Mouse (Mus musculus) midbrain, embryonic 15.5 days (tissue): ENCODE measurements around the gene Plekhj1. TPM values are rescaled to one million over a fixed set of nuclear protein-coding genes. Genes with fewer than 3 reads are reported as not detected.

Experiments used
- ATAC-seq: fragments of 200-750 bp; cut with Nextera tagmentation; replicated peaks from 2 replicates; pipeline ENCODE4 v1.8.0; 2017; ENCODE audit warnings: moderate TSS enrichment
- H3K27ac ChIP-seq: fragments of 300-500 bp; sonication (generic); 2 replicates; pipeline ENCODE4 v1.5.1; 2015; ENCODE audit warnings: mild to moderate bottlenecking, inconsistent platforms
- H3K27me3 ChIP-seq: fragments of 300-500 bp; sonication (generic); replicated peaks from 2 replicates; pipeline ENCODE4 v1.6.1; 2015; ENCODE audit warnings: inconsistent platforms
- H3K36me3 ChIP-seq: fragments of 300-500 bp; sonication (generic); replicated peaks from 2 replicates; pipeline ENCODE4 v1.6.1; 2015; ENCODE audit warnings: inconsistent platforms
- H3K4me1 ChIP-seq: fragments of 300-500 bp; sonication (generic); 2 replicates; pipeline ENCODE4 v1.6.1; 2015; ENCODE audit warnings: inconsistent platforms
- H3K4me2 ChIP-seq: fragments of 300-500 bp; sonication (generic); 2 replicates; pipeline ENCODE4 v1.6.1; 2015; ENCODE audit warnings: inconsistent platforms, mild to moderate bottlenecking, moderate library complexity
- H3K4me3 ChIP-seq: fragments of 300-500 bp; sonication (generic); 2 replicates; pipeline ENCODE4 v1.5.1; 2015; ENCODE audit warnings: mild to moderate bottlenecking, inconsistent platforms
- H3K9ac ChIP-seq: fragments of 300-500 bp; sonication (generic); 2 replicates; pipeline ENCODE4 v1.6.1; 2015; ENCODE audit warnings: mild to moderate bottlenecking, inconsistent platforms
- H3K9me3 ChIP-seq: fragments of 300-500 bp; sonication (generic); 2 replicates; pipeline ENCODE4 v1.6.1; 2016; ENCODE audit warnings: inconsistent platforms
- WGBS: fragments of 180-500 bp; shearing (Covaris S2); methylation state at CpG from one replicate; pipeline ENCODE4 v1.1.7; 2015; ENCODE audit warnings: mixed read lengths; 5-methylcytosine and 5-hydroxymethylcytosine counted together
- polyA plus RNA-seq: library from polyadenylated mRNA; unstranded; fragments of >200 nt; fragmentation: Nextera tagmentation; extraction: Ambion mirVana; gene quantifications from 2 replicates; pipeline ENCODE4 v1.2.1, GENCODE M21; 2015

Gene Plekhj1
- polyA plus RNA-seq, 1 experiment from 2014 or later = 130 TPM

DNA sequence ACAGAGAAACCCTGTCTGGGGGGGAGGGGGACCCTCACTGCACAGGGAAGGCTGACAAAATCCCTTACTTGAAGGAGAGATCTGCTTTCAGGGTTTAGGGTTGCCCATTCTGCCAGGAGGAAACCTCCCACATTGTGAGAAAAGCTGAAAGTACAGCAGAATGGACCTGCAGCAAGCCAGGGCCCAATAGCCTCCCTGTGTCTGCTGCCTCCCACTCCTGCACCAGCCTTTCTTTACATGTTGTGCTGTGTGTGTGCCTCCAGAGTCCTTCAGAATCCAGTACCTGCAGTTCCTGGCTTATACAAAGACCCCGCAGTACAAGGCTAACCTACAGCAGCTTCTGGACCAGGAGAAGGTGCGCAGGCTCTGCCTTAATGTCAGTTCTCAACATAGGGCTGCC lies 14.1 kb downstream of the Plekhj1 start:
- 98% methylated on average over 2 of the region's 2 CpGs for WGBS

DNA sequence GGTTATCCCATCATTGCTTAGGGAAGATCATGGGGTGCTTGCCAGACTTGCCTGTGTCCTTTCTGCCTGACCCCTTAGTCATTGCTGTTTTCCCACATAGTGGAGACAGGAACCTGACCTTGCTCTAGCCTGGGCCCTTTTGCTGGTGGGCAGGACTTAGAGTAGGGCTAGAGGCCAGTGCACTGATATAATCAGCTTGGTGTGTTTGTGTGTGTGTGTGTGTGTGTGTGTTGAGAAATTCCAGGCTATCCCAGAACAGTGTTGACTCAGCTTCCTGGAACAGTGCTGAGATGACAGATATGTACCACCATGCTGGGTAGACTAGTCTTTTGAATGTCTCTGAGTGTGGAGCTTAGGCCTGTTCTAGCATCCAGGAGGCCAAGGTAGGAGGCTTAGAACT lies 18.9 kb downstream of the Plekhj1 start:
- H3K9ac ChIP-seq = no peak overlapping the region
- H3K4me3 ChIP-seq = no peak overlapping the region
- no peak for ATAC-seq
- no peak overlapping the region for H3K27ac ChIP-seq
- no peak overlapping the region for H3K4me2 ChIP-seq
- H3K9me3 ChIP-seq = no peaks in the 10 kb centered on the region
- H3K27me3 ChIP-seq = no peaks in the 10 kb centered on the region
- peaks cover 71% of the 10 kb centered on the region for H3K36me3 ChIP-seq
- no peaks in the 10 kb centered on the region for H3K4me1 ChIP-seq

More for the DNA sequence above, 14.1 kb downstream of the Plekhj1 start:
- Histone ChIP-seq H3K4me3 (no peak overlapping the region), H3K4me2 (no peak overlapping the region), H3K36me3 (peaks cover 80% of the 10 kb centered on the region), H3K9ac (no peak overlapping the region), H3K4me1 (no peaks in the 10 kb centered on the region), H3K9me3 (no peaks in the 10 kb centered on the region), H3K27ac (no peak overlapping the region), H3K27me3 (no peaks in the 10 kb centered on the region)
- no peak for ATAC-seq

DNA sequence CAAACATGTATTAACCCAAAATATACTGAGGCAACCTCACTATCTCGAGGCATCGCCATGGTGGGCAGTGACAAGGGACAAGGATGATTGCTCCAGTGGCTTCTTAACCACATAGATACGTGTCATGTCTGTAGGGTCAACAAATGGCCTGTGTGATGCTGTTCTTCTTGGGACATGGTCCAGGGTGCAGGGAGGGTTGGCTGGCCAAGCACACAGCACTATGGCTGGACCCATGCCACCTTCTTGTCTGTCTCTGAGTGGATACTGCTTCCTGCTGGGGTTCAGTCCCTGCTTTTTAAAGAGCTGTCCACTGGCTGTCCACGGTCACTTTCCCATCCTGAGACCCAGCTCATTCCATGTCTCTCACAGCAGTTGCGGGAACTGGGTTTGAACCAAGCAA lies 21.3 kb downstream of the Plekhj1 start:
- no peak overlapping the region for H3K4me3 ChIP-seq
- H3K27me3 ChIP-seq = no peaks in the 10 kb centered on the region
- no peak overlapping the region for H3K9ac ChIP-seq
- no peaks in the 10 kb centered on the region for H3K4me1 ChIP-seq
- no peak overlapping the region for H3K27ac ChIP-seq
- H3K9me3 ChIP-seq = no peaks in the 10 kb centered on the region
- 92% methylated on average over 5 of the region's 5 CpGs for WGBS
- peaks cover 74% of the 10 kb centered on the region for H3K36me3 ChIP-seq
- ATAC-seq = no peak
- H3K4me2 ChIP-seq = no peak overlapping the region

DNA sequence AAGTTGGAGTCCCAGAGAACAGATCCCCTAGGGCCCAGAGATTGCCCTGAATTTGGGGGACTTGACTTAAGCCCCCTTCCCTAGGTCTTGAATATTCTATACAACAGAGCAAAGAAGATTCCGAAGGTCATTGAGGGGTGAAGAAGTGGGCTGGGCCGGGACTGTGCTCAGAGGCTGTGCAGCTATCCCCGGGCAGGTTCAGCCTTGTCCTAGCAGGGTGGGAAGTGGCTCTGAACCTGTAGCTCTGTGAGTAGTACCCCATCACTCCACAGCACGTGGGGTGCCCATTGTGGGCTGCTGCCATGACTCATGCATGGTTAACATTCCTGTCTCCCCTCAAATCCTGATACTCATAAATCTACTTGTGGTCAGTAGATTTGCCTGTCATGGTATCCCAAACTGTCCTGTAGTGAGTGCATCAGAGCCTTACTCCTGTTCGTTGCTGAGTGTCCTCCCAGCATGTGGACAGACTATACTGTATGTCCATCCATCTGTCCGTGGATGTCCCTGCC lies 22.0 kb downstream of the Plekhj1 start:
- peaks cover 73% of the 10 kb centered on the region for H3K36me3 ChIP-seq
- ATAC-seq = no peak
- WGBS = 88% methylated on average over 6 of the region's 6 CpGs

DNA sequence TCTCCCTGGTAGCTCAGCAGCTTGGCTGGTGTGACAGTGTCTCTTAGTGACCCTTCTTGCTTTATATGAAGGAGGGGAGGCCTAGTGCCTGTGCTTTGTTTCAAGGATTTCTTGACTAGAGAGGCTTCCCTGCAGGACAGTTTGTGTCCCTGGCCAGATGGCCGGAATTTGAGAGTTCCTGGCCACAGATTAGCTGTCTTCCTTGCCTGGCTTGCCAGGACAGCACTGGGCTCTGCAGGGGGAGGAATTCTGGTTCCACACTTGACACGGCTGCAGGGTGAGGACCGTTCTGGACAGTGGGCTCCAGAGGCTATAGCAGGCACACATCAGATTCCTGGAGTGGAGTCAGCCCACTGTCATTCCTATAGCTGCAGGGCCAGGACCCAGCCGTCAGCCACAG lies 22.7 kb downstream of the Plekhj1 start:
- no peaks in the 10 kb centered on the region for H3K4me1 ChIP-seq
- WGBS = 88% methylated on average over 4 of the region's 4 CpGs
- H3K36me3 ChIP-seq = peaks cover 73% of the 10 kb centered on the region
- no peaks in the 10 kb centered on the region for H3K27me3 ChIP-seq
- no peak overlapping the region for H3K4me2 ChIP-seq
- no peak overlapping the region for H3K9ac ChIP-seq
- H3K4me3 ChIP-seq = no peak overlapping the region
- no peak overlapping the region for H3K27ac ChIP-seq
- H3K9me3 ChIP-seq = no peaks in the 10 kb centered on the region
- ATAC-seq = no peak

More for the DNA sequence above, 22.0 kb downstream of the Plekhj1 start:
- H3K9me3 ChIP-seq = no peaks in the 10 kb centered on the region
- H3K27ac ChIP-seq = no peak overlapping the region
- H3K4me2 ChIP-seq = no peak overlapping the region
- H3K9ac ChIP-seq = no peak overlapping the region
- no peaks in the 10 kb centered on the region for H3K4me1 ChIP-seq
- H3K4me3 ChIP-seq = no peak overlapping the region
- H3K27me3 ChIP-seq = no peaks in the 10 kb centered on the region

DNA sequence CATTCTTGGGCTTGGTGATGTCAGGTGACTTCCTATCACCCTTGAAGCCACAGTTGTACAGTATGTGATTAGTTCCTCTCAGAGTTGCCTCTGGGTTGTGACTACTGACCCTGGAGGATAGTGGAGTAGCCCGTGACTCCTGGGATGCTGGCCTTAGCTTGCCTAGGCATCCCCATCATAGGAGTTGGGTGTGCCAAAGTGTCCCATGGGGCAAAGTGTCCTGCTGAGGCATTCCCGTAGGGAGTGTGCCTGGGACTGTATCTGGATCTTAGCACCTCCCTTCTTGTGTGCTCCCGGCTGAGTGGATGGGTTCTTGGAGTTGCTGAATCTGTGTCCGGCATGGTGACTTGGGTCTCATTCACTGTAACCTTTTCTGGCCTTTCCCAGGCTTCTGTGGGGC lies 23.4 kb downstream of the Plekhj1 start:
- Histone ChIP-seq H3K9ac (no peak overlapping the region), H3K4me1 (no peaks in the 10 kb centered on the region), H3K36me3 (peaks cover 79% of the 10 kb centered on the region), H3K4me3 (no peak overlapping the region), H3K27ac (no peak overlapping the region), H3K4me2 (no peak overlapping the region), H3K27me3 (no peaks in the 10 kb centered on the region), H3K9me3 (no peaks in the 10 kb centered on the region)
- 94% methylated on average over 4 of the region's 4 CpGs for WGBS
- no peak for ATAC-seq

DNA sequence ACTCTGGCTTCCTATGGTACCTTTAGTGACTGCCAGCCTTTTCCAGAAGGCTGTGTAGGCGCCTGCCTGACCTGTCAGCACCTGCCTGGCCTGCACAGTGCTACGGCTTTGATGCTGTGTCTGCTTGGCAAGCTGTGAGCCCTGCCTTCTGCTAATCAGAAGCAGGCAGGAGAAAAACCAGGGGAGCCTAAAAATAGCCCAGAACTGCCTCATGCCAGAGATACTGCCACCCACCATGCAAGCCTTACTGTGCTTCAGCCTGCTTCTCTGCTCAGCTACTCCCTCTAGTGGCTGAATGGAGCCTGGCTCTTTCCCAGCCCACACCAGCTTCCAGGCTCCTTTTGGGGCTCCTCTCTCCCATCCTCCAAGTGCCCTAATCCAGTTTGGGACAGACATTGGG lies 23.9 kb downstream of the Plekhj1 start:
- H3K9me3 ChIP-seq = no peaks in the 10 kb centered on the region
- peaks cover 83% of the 10 kb centered on the region for H3K36me3 ChIP-seq
- H3K4me1 ChIP-seq = no peaks in the 10 kb centered on the region
- H3K27ac ChIP-seq = 0 out of 2 replicates have a peak overlapping the region, but pooled peaks have one; percentile 44
- no peak overlapping the region for H3K4me2 ChIP-seq
- 0 out of 2 replicates have a peak, but pooled peaks have one; percentile 24 for ATAC-seq
- no peak overlapping the region for H3K9ac ChIP-seq
- no peak overlapping the region for H3K4me3 ChIP-seq
- WGBS = 64% methylated on average over 2 of the region's 2 CpGs
- H3K27me3 ChIP-seq = no peaks in the 10 kb centered on the region

DNA sequence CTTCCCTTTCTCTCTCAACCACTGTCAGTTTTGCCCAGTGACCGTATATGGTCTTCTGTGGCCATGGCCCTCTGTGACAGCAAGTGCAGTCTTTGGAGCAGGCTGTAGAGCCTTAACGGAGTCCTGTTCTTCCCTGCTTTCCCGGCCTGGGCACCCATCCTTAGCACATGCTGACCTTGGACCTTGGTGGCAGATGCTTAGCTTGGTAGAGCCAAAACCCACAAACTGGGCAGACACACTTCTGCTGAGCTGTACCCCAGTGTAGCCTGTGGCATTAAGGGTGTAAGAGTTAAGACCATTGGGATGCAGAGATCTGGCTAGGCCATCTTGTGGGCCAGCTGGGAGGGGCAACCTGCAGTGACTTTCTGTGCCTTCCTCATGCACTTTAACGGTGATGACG lies 24.6 kb downstream of the Plekhj1 start:
- Histone ChIP-seq H3K27me3 (no peaks in the 10 kb centered on the region), H3K9me3 (no peaks in the 10 kb centered on the region), H3K4me3 (no peak overlapping the region), H3K4me1 (no peaks in the 10 kb centered on the region), H3K4me2 (no peak overlapping the region), H3K9ac (no peak overlapping the region), H3K27ac (0 out of 2 replicates have a peak overlapping the region, but pooled peaks have one; percentile 44), H3K36me3 (peaks cover 81% of the 10 kb centered on the region)
- no peak for ATAC-seq
- WGBS = 89% methylated on average over 5 of the region's 5 CpGs

DNA sequence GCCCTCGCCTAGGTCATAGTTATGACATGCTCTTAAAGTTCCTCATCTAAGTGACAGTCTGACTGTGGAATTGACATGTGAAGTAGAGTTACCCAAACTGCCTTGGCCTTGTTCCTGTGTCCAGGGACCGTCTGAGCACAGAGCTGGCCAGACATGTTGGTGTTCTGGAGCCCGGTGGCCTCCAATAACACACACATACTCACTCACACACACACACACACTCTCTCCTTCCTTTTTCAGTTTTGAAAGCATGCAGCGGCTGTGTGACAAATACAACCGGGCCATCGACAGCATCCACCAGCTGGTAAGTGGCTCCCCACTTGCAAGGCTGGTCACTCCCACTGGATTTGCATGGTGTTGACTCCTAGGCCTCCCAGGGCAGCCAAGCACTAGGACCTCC lies 30.1 kb downstream of the Plekhj1 start:
- no peak overlapping the region for H3K9ac ChIP-seq
- H3K4me3 ChIP-seq = no peak overlapping the region
- no peaks in the 10 kb centered on the region for H3K27me3 ChIP-seq
- no peak for ATAC-seq
- H3K4me2 ChIP-seq = no peak overlapping the region
- peaks cover 54% of the 10 kb centered on the region for H3K36me3 ChIP-seq
- H3K27ac ChIP-seq = no peak overlapping the region
- no peaks in the 10 kb centered on the region for H3K9me3 ChIP-seq
- H3K4me1 ChIP-seq = no peaks in the 10 kb centered on the region
- 94% methylated on average over 6 of the region's 6 CpGs for WGBS

DNA sequence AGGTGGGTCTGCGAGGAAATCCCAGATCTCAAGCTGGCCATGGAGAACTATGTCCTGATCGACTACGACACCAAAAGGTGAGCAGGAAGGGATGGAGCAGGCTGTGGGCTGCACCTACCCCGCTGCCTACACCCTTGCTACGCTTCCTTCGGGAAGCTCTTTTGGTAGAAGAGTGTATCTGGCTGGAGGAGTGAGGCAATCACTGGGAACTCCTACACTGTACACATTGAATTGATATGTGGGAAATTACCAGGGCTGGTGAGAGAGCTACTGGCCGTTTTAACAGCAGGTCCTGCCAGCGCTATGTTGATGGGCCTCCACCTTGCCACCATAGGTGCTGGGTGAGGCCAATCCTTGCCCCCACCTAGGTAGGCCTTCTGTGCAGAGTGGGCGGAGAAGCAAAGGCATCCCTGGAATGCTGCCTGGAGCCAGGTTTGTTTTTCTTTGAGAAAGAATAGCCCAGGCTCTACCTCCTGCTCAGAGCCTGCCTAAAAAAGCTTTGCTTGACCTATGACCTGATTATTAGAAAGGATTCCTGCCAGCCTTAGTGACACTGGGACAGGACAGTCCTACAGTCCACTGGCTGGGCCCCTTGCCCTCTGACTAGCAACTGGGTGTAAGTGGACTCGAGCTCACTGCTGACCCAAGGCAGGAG lies 32.1 kb downstream of the Plekhj1 start:
- WGBS = 87% methylated on average over 10 of the region's 10 CpGs

DNA sequence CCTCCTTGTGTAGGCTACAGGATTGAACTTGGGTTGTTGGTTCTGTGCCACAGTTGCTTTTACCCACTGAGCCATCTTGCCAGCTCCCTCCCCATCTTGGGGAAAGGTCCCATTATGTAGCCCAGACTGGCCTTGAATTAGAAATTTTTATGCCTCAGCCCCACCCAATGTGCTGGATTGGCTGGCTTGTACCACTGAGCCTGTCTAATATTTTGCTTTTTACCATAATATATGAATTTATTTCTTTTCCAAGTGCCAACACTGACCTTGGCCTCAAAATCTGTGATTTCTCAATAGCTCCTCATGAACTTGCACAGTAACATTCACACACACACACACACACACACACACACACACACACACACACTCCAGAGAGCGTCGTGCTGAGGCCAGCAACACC lies 32.7 kb downstream of the Plekhj1 start:
- 89% methylated on average over 2 of the region's 2 CpGs for WGBS
- ATAC-seq = no peak
- H3K36me3 ChIP-seq = peaks cover 30% of the 10 kb centered on the region
- H3K4me2 ChIP-seq = no peak overlapping the region
- H3K4me3 ChIP-seq = no peak overlapping the region
- no peaks in the 10 kb centered on the region for H3K27me3 ChIP-seq
- H3K27ac ChIP-seq = no peak overlapping the region
- no peak overlapping the region for H3K9ac ChIP-seq
- peaks cover 4% of the 10 kb centered on the region for H3K4me1 ChIP-seq
- H3K9me3 ChIP-seq = no peaks in the 10 kb centered on the region

More for the DNA sequence above, 32.1 kb downstream of the Plekhj1 start:
- no peak overlapping the region for H3K4me3 ChIP-seq
- H3K4me2 ChIP-seq = no peak overlapping the region
- no peaks in the 10 kb centered on the region for H3K4me1 ChIP-seq
- H3K9ac ChIP-seq = no peak overlapping the region
- H3K36me3 ChIP-seq = peaks cover 35% of the 10 kb centered on the region
- ATAC-seq = no peak
- no peaks in the 10 kb centered on the region for H3K27me3 ChIP-seq
- no peaks in the 10 kb centered on the region for H3K9me3 ChIP-seq
- no peak overlapping the region for H3K27ac ChIP-seq

DNA sequence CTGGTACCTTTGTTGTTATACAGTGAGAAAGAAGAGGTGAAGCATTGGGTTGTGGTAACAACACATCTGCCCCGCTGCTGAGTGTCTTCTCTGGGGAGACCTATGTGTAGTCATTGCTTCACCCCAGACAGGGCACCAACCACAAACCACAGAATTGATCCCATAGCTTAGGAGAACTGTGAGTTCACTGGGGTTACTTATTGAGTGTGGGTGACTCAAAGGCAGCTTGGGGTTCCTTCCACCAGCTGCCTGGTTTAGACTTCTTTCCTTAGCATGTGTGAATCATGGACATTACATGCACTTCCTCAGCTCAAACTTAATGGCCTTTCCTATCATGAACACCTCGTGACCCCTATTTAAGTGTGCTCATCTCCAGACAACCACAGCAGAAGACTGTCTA lies 34.9 kb downstream of the Plekhj1 start:
- no peaks in the 10 kb centered on the region for H3K9me3 ChIP-seq
- peaks cover 6% of the 10 kb centered on the region for H3K4me1 ChIP-seq
- no peaks in the 10 kb centered on the region for H3K27me3 ChIP-seq
- no peak overlapping the region for H3K9ac ChIP-seq
- 97% methylated on average over 2 of the region's 2 CpGs for WGBS
- H3K27ac ChIP-seq = no peak overlapping the region
- no peak overlapping the region for H3K4me3 ChIP-seq
- ATAC-seq = no peak
- no peak overlapping the region for H3K4me2 ChIP-seq
- H3K36me3 ChIP-seq = peaks cover 14% of the 10 kb centered on the region

DNA sequence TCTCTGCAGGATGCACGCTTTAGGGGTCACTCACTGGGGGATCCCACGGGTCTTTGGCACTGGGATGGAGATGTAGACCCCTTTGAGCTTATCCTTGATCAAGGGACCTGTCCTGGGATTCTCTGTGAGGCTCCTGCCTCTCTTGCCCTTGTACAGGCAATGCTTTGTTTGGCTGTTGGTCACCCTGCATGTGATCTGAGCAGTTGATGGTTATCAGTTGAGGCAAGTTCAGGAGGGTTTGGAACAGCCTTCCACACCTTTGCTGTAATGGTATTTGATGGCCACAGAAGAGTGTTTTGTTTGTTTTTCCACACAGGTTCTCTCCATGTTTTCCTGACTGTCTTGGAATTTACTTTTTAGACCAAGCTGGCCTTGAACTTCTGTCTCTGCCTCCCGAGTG lies 36.6 kb downstream of the Plekhj1 start:
- Histone ChIP-seq H3K4me3 (no peak overlapping the region), H3K36me3 (0 out of 2 replicates have a peak, but pooled peaks cover 6% of the 10 kb centered on the region), H3K4me1 (peaks cover 22% of the 10 kb centered on the region), H3K27ac (no peak overlapping the region), H3K27me3 (no peaks in the 10 kb centered on the region), H3K9me3 (no peaks in the 10 kb centered on the region), H3K9ac (no peak overlapping the region), H3K4me2 (no peak overlapping the region)
- ATAC-seq = no peak
- WGBS = 67% methylated on average over 3 of the region's 3 CpGs
